Mouse (Mus musculus) MEL (cell line): Measurements from ENCODE around the gene Sde2. TPM values are rescaled to one million over a fixed set of nuclear protein-coding genes. Genes with fewer than 3 reads are reported as not detected.
A peak's percentile ranks its signal among the peaks of the same experiment; 100 is the strongest.
"Not testable (repeated sequence)": the region's sequence is repeated elsewhere in the genome, so short reads cannot be mapped to it uniquely, and the experiment has no call there.

ENCODE experiments used
- DNase-seq: peaks from one replicate; pipeline ENCODE4 v3.0.0; 2011; ENCODE audit warnings: low read depth, low spot score
- H3K27ac ChIP-seq: 2 replicates; pipeline ENCODE4 v1.5.1; 2012; ENCODE audit warnings: low read depth, mild to moderate bottlenecking, control low read depth, low read length, moderate library complexity; ENCODE audit not compliant: control insufficient read depth
- H3K27me3 ChIP-seq, 2 experiments: fragments of 150-350 bp in 1 of 2; sonication (generic) in 1 of 2; 2 replicates each; pipeline ENCODE4 v1.6.1; 2012; ENCODE audit warnings: low read length in 2 of 2, mild to moderate bottlenecking in 2 of 2, improper control_type of control experiment in 1 of 2, moderate library complexity in 1 of 2; ENCODE audit not compliant: insufficient read depth in 2 of 2, control insufficient read depth in 1 of 2
- H3K36me3 ChIP-seq, 2 experiments: 2 replicates each; pipeline ENCODE4 v1.6.1; 2012 to 2014; ENCODE audit warnings: low read length in 2 of 2, improper control_type of control experiment in 1 of 2, inconsistent platforms in 1 of 2, mild to moderate bottlenecking in 1 of 2; ENCODE audit not compliant: insufficient read depth in 2 of 2, control insufficient read depth in 1 of 2
- H3K4me1 ChIP-seq, 2 experiments: fragments of 150-350 bp in 1 of 2; sonication (generic) in 1 of 2; 2 replicates each; pipeline ENCODE4 v1.6.1; 2012; ENCODE audit warnings: low read length in 2 of 2, improper control_type of control experiment in 1 of 2, mild to moderate bottlenecking in 1 of 2; ENCODE audit not compliant: insufficient read depth in 2 of 2, control insufficient read depth in 1 of 2
- H3K4me3 ChIP-seq, 2 experiments: fragments of 150-350 bp in 1 of 2; sonication (generic) in 1 of 2; 2 replicates each; pipeline ENCODE4 v1.5.1; 2012; ENCODE audit warnings: low read depth in 2 of 2, low read length in 2 of 2, mild to moderate bottlenecking in 2 of 2, moderate library complexity in 2 of 2, control low read depth in 1 of 2, improper control_type of control experiment in 1 of 2; ENCODE audit not compliant: control insufficient read depth in 1 of 2, insufficient read depth in 1 of 2
- H3K79me2 ChIP-seq: 2 replicates; pipeline ENCODE4 v1.6.1; 2012; ENCODE audit warnings: mild to moderate bottlenecking, low read length, moderate library complexity; ENCODE audit not compliant: control insufficient read depth, poor library complexity, insufficient read depth
- H3K9ac ChIP-seq: 2 replicates; pipeline ENCODE4 v1.6.1; 2012; ENCODE audit warnings: low read depth, mild to moderate bottlenecking, control low read depth, low read length, moderate library complexity; ENCODE audit not compliant: control insufficient read depth, poor library complexity, severe bottlenecking
- H3K9me3 ChIP-seq: fragments of 150-350 bp; sonication (generic); replicated peaks from 2 replicates; pipeline ENCODE4 v1.6.1; 2012; ENCODE audit warnings: mild to moderate bottlenecking, low read length, improper control_type of control experiment, moderate library complexity; ENCODE audit not compliant: insufficient read depth
- BHLHE40 ChIP-seq: IDR thresholded peaks from 2 replicates; pipeline ENCODE4 v1.6.1; 2012; ENCODE audit warnings: low read depth, mild to moderate bottlenecking, inconsistent platforms, low read length, improper control_type of control experiment, borderline replicate concordance
- CHD1 ChIP-seq: IDR thresholded peaks from 2 replicates; pipeline ENCODE4 v1.6.1; 2012; ENCODE audit warnings: low read depth, mild to moderate bottlenecking, inconsistent platforms, low read length, improper control_type of control experiment
- CTCF ChIP-seq, 3 experiments: IDR thresholded peaks in 2 of 3; conservative IDR thresholded peaks in 1 of 3; 2 replicates each; pipeline ENCODE4 v1.5.1; 2011 to 2012; ENCODE audit warnings: low read length in 3 of 3, low read depth in 2 of 3, mild to moderate bottlenecking in 2 of 3, improper control_type of control experiment in 1 of 3, inconsistent platforms in 1 of 3, mixed read lengths in 1 of 3, moderate library complexity in 1 of 3; ENCODE audit not compliant: control insufficient read depth in 1 of 3, insufficient read depth in 1 of 3, poor library complexity in 1 of 3, severe bottlenecking in 1 of 3
- ELF1 ChIP-seq: IDR thresholded peaks from 2 replicates; pipeline ENCODE4 v1.6.1; 2014; ENCODE audit warnings: low read depth, mild to moderate bottlenecking, inconsistent platforms, low read length, improper control_type of control experiment, moderate library complexity
- HCFC1 ChIP-seq: IDR thresholded peaks from 2 replicates; pipeline ENCODE4 v1.6.1; 2012; ENCODE audit warnings: low read depth, mild to moderate bottlenecking, inconsistent platforms, low read length, improper control_type of control experiment, moderate library complexity
- MAFK ChIP-seq: IDR thresholded peaks from 2 replicates; pipeline ENCODE4 v1.6.1; 2011; ENCODE audit warnings: low read depth, mild to moderate bottlenecking, low read length, improper control_type of control experiment, borderline replicate concordance
- MAZ ChIP-seq: IDR thresholded peaks from 2 replicates; pipeline ENCODE4 v1.6.1; 2012; ENCODE audit warnings: low read depth, mild to moderate bottlenecking, inconsistent platforms, low read length, improper control_type of control experiment
- POLR2AphosphoS2 ChIP-seq: IDR thresholded peaks from 2 replicates; pipeline ENCODE4 v1.6.1; 2011; ENCODE audit warnings: low read length, improper control_type of control experiment
- POLR2AphosphoS5 ChIP-seq: IDR thresholded peaks from 2 replicates; pipeline ENCODE4 v1.6.1; 2012; ENCODE audit warnings: low read depth, borderline replicate concordance, mild to moderate bottlenecking, inconsistent platforms, low read length, moderate library complexity, mixed read lengths
- RAD21 ChIP-seq: IDR thresholded peaks from 2 replicates; pipeline ENCODE4 v1.6.1; 2011; ENCODE audit warnings: mild to moderate bottlenecking, low read depth, low read length, improper control_type of control experiment
- SMC3 ChIP-seq: IDR thresholded peaks from 2 replicates; pipeline ENCODE4 v1.6.1; 2011; ENCODE audit warnings: low read depth, low read length, improper control_type of control experiment
- UBTF ChIP-seq: IDR thresholded peaks from 2 replicates; pipeline ENCODE4 v1.6.1; 2012; ENCODE audit warnings: low read depth, mild to moderate bottlenecking, inconsistent platforms, low read length, improper control_type of control experiment, moderate library complexity, borderline replicate concordance; ENCODE audit not compliant: insufficient read depth
- ZKSCAN1 ChIP-seq: IDR thresholded peaks from 2 replicates; pipeline ENCODE4 v1.6.1; 2012; ENCODE audit warnings: low read depth, mild to moderate bottlenecking, inconsistent platforms, low read length, improper control_type of control experiment, moderate library complexity
- ZMIZ1 ChIP-seq: IDR thresholded peaks from 2 replicates; pipeline ENCODE4 v1.6.1; 2012; ENCODE audit warnings: low read depth, mild to moderate bottlenecking, inconsistent platforms, low read length, improper control_type of control experiment, moderate library complexity
- polyA plus RNA-seq, 2 experiments: library from polyadenylated mRNA; stranded (reverse) in 1 of 2; unstranded in 1 of 2; fragments of >175 nt in 1 of 2; fragments of >200 nt in 1 of 2; gene quantifications; 2 replicates each; pipeline versions ENCODE4 v1.2.1 to v1.2.4; 2012; ENCODE audit warnings: low replicate concordance in 2 of 2, low read depth in 1 of 2; ENCODE audit not compliant: insufficient read length in 2 of 2, insufficient read depth in 1 of 2, missing spikeins in 1 of 2
- total RNA-seq: library from RNA; depleted of rRNA; stranded (reverse); fragments of 300-350 nt; gene quantifications from 2 replicates; pipeline ENCODE4 v1.2.3, GENCODE M21; 2012

Gene Sde2
- total and polyA plus RNA-seq, 3 experiments, result 35.5 to 48.0 TPM; not detected in 1

DNA sequence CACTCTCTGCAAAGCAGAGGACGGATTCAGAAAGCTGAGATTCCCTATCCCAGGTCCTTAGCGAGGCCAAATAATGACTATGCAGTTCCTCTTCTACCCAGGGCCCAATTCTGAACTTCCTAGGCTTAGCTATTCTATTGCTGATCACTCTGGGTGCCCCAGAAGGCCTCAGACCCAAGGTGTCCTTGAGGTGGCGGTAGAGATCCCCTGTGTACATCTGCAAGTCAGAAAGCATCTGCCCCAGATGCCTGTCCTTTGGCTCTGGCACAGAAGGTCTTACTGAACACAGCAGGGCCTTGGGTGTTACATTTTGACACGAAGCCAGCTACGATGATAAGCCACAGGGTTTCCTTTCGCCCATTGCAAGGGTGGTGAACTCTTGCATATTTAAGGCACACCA lies 38.9 kb downstream of the Sde2 start:
- Histone ChIP-seq H3K9me3 (no peaks in the 10 kb centered on the region), H3K9ac (no peak overlapping the region), H3K79me2 (no peaks in the 10 kb centered on the region), H3K27ac (no peak overlapping the region), H3K4me1 (peaks cover 0 to 8% of the 10 kb centered on the region in 2 experiments; a peak in 1 of 4 replicates), H3K4me3 (no peak overlapping the region), H3K27me3 (no peaks in the 10 kb centered on the region), H3K36me3 (no peaks in the 10 kb centered on the region)
- peak; percentile 76 for DNase-seq
- peak; percentile 57 to 65 (median 58) for TF ChIP-seq CTCF (IDR thresholded peaks at IDR 0.05 in 2 of 3, conservative IDR thresholded peaks at IDR 0.05 in 1 of 3; ENCODE audit: control insufficient read depth in 1 of 3, insufficient read depth in 1 of 3, low read depth in 2 of 3, low read length in 3 of 3, poor library complexity in 1 of 3, severe bottlenecking in 1 of 3)
- TF ChIP-seq SMC3, result peak; percentile 47
- peak; percentile 31; the same call in 1 of the 2 replicates for TF ChIP-seq RAD21
- no peak for TF ChIP-seq CHD1
- TF ChIP-seq ZMIZ1, result no peak

DNA sequence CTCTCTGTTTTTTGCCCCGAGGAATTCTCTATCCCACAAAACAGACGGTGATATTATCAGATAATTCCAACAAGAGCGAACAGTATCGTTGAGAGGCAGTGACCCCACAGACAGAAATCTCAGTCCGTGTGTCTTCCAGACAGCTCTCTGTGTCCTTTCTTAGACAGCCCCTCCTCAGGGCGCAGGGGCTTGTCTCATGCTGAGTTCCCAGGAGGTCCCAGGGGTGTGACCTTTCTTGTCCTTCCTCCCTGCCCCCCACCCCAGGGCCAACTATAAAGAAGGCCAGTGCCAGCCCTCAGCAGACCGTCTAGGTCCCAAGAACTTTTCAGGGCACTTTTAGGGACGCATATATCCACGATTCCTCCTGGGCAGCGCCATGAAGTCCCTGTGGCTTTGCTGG lies 41.9 kb downstream of the Sde2 start, which contains the start of gene Lefty2:
TSS of gene Lefty2 (plus strand) at position 301 of the 400 bp plus-strand sequence.
- no peak within 1 kb of the TSS for H3K27ac ChIP-seq
- H3K4me1 ChIP-seq, result peaks cover 0 to 8% of the 10 kb centered on the region in 2 experiments; a peak in 1 of 4 replicates
- H3K27me3 ChIP-seq, result no peaks in the 10 kb centered on the region
- no peak for TF ChIP-seq UBTF
- no peak for TF ChIP-seq BHLHE40
- no peak for TF ChIP-seq POLR2AphosphoS2
- TF ChIP-seq POLR2AphosphoS5, result no peak
- TF ChIP-seq HCFC1, result no peak
- TF ChIP-seq ELF1, result no peak
- no peak for TF ChIP-seq MAFK
- TF ChIP-seq ZKSCAN1, result no peak
- no peak for TF ChIP-seq MAZ
- no peaks in the 10 kb centered on the region for H3K36me3 ChIP-seq
- DNase-seq, result no peak
- H3K9me3 ChIP-seq, result no peaks in the 10 kb centered on the region
- H3K79me2 ChIP-seq, result no peaks in the 10 kb centered on the region
- H3K4me3 ChIP-seq, result no peak within 1 kb of the TSS
- H3K9ac ChIP-seq, result no peak within 1 kb of the TSS

DNA sequence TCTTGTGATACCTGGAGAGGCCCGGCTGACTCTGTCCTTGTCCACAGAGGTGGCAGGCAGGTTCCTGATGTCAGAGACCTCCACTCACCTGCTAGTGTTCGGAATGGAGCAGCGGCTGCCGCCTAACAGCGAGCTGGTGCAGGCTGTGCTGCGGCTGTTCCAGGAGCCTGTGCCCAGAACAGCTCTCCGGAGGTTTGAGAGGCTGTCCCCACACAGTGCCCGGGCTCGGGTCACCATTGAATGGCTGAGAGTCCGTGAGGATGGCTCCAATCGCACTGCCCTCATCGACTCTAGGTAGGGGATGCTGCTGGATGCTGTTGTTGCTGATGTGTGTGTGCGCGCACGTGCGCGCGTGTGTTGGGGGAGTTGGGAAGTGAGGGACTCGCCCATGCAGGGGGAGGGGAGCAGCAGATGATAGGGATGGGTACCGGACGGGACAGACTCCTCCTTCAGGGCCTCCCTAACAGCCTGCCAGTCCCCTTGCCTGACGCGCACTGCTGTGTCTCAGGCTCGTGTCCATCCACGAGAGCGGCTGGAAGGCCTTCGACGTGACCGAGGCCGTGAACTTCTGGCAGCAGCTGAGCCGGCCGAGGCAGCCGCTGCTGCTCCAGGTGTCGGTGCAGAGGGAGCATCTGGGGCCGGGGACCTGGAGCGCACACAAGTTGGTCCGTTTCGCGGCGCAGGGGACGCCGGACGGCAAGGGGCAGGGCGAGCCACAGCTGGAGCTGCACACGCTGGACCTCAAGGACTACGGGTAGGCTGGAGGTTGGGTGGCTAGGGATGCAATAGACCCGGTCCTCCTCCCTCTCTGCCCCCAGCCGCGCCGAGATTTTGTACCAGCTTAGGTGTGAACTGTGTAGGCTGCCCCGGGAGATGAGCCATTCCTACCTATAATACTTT lies 43.4 kb downstream of the Sde2 start:
- not testable (repeated sequence) for H3K27ac ChIP-seq, H3K4me1 ChIP-seq, DNase-seq, H3K4me3 ChIP-seq, H3K27me3 ChIP-seq, H3K9me3 ChIP-seq, H3K9ac ChIP-seq, H3K79me2 ChIP-seq, H3K36me3 ChIP-seq
